Mouse (Mus musculus) cerebellum, adult 2 months (tissue): ENCODE results near the gene Wdr35.

Source experiments
- CTCF ChIP-seq: fragments of 200-500 bp; IDR thresholded peaks from 2 replicates; pipeline ENCODE4 v1.5.1; 2011; ENCODE audit warnings: low read depth, mild to moderate bottlenecking, control low read depth, low read length, moderate library complexity, borderline replicate concordance; ENCODE audit not compliant: insufficient read depth
- POLR2A ChIP-seq: fragments of 200-500 bp; IDR thresholded peaks from 2 replicates; pipeline ENCODE4 v1.6.1; 2011; ENCODE audit warnings: low read length, control low read depth, borderline replicate concordance; ENCODE audit not compliant: insufficient read depth

- no peak for TF ChIP-seq POLR2A
- TF ChIP-seq CTCF: no peak
Measured at GRCm38 (mm10) chr12:9024071-9024470, 50.4 kb downstream of the Wdr35 start.
